Mouse (Mus musculus): ENCODE measurements around the gene Gale.
A peak's percentile ranks its signal among the peaks of the same experiment; 100 is the strongest.

Gene Gale

DNA sequence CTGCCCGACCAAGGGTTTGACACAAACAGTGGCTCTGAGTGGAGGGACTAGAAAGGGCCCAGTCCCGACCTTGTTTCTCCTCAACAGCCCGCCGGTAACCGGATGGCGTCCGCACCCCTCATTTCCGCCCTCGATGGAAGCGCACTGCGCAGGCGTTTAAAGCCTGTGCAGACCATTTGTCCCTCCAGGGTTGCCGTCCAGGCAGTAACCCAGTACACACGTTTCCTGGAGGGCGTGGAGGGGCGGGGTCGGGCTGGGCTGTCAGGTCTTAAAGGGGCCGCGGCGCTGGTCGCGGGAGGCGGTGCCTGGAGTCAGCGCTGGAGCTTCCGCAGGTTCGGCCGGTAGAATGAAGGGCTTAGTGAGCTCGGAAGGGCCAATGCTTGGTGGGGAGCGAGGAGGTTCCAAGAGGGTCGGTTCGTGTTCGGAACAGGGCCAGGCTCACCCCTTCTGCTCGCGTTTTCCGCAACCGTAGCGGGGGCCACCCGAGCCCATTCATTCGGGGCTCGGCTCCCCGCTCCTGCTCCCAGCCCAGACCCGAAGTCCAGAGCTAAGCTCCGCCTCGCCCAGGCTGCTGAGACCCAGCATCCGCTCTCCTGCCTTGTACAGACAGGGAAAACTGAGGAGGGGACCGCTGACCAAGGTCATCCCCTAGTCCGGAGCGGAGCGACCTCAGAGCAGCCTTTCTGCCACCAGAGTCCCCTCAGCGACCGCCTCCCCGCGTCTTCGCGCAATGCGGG is at the start of gene Gale:
TSS of gene Gale (plus strand) at position 271 of the 737 bp plus-strand sequence.
- DNase-seq (ENCODE audit: low read depth, low spot score): peak; percentile 97

- no peak for DNase-seq (ENCODE audit: low read depth, low spot score)
These were observed 44.8 kb upstream of the Gale start for GRCm38 (mm10) chr4:135918635-135919279.

DNA sequence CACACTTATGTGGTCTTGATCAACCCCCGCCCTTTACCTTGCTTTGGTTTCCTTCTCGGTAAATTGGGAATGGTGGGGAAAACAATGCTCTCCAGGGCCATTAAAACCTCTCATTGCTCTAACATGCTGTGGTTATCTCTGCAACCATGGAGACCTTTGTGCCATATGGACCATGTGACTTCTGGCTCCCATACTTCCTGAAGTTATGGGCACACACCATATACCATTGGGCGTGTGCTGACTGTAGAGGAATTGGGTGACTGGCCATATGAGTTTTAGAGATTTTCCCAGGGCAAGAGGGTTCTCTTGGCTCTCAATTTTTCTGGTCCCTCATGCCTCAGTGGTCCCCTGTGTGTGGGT is 44.3 kb upstream of the Gale start:
- no peak for DNase-seq (ENCODE audit: low read depth, low spot score)

GRCm38 (mm10) chr4:135920304-135921241 is 43.0 kb upstream of the Gale start, which contains the start of gene Fuca1:
TSS of gene Fuca1 (plus strand) at chr4:135920735.
- peak; percentile 97 for DNase-seq (ENCODE audit: low read depth, low spot score)

GRCm38 (mm10) chr4:135921257-135922120 is 42.0 kb upstream of the Gale start:
- no peak for DNase-seq (ENCODE audit: low read depth, low spot score)

- no peak for DNase-seq (ENCODE audit: low read depth, low spot score)
These were observed 41.3 kb upstream of the Gale start for GRCm38 (mm10) chr4:135922190-135922589.

- no peak for DNase-seq (ENCODE audit: low read depth, low spot score)
These were observed 39.1 kb upstream of the Gale start for GRCm38 (mm10) chr4:135924418-135924817.

- DNase-seq (ENCODE audit: low read depth, low spot score): no peak
These were observed 38.2 kb upstream of the Gale start for GRCm38 (mm10) chr4:135925341-135925740.

DNA sequence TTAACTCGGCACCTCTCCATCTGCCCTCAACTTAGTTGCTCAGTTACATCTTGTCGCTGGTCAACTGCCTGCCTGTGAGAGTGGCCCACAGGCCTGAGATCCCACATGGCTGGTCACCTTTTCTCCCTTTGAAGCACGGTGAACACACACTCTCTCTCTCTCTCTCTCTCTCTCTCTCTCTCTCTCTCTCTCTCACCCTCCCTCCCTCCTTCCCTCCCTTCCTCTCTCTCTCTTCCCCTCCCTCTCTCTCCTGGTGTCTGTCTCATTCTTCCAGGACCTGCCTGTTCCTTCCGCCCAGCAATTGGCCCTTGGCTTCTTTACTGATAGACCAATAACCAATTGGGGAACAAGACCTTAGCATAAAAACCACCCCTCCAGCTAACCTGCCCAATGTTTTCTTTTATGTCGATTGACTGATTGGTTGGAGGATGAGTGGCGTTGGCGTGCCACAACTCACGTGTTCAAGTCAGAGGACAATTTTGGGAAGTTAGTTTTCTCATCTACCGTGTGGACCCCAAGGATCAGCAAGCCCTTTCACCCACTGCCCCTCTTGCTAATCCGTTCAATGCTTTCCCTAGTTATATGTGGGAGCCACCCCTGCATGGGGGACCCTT is 37.2 kb upstream of the Gale start:
- DNase-seq (ENCODE audit: low read depth, low spot score): no peak

GRCm38 (mm10) chr4:135926861-135927260 is 36.7 kb upstream of the Gale start:
- DNase-seq (ENCODE audit: low read depth, low spot score): peak; percentile 57

DNA sequence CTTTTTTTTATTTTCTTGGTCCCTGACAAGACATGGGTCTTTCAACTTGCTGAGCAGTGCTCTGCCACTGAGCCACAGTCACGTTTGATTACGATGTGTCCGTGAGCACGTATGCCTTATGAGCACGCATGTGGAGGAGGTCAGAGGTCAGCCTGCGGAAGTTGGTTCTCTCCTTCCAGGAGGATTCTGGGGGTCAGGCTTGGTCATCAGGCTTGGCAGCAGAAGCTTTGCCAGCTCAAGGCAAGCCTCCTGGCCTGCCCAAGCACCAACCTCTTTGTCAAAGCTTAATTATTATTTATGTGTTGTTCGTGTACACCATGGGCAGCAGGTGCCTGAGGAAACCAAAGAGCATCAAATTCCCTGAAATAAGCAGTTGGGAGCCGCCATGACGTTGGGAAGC is 35.2 kb upstream of the Gale start:
- no peak for DNase-seq (ENCODE audit: low read depth, low spot score)

DNA sequence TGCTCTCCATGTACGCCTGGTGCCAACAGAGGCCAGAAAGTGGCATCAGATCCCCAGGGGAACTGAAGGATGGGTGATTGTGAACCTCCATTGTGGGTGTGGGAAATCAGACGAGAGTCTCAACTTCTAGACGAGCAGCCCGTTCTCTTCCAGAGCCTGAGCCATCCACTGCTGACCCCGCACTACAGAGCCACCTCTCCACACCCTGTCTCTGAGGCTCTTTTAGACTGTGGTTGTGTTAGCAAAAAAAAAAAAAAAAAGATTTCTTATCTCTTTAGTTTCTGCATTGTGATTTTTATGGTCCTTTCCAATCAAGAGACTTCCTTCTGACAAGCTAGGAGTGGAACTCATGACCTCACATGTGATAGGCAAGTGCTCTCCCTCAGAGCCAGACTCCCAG is 34.1 kb upstream of the Gale start:
- no peak for DNase-seq (ENCODE audit: low read depth, low spot score)

DNA sequence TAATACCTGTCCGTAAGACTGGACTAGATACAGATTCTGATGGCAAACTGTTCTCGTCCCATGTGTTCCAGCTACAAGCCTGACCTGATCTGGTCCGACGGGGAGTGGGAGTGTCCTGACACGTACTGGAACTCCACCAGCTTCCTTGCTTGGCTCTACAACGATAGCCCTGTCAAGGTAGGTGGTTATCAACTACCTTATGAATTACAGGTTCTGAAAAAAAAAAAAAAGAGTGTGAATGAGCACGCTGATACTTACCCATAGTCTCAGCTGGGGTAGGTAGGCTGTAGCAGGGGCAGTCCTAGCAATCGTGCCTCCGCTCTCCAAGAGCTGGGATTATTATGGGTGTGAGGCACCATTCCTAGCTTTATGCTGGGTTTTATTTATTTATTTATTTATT is 33.7 kb upstream of the Gale start:
- no peak for DNase-seq (ENCODE audit: low read depth, low spot score)

DNA sequence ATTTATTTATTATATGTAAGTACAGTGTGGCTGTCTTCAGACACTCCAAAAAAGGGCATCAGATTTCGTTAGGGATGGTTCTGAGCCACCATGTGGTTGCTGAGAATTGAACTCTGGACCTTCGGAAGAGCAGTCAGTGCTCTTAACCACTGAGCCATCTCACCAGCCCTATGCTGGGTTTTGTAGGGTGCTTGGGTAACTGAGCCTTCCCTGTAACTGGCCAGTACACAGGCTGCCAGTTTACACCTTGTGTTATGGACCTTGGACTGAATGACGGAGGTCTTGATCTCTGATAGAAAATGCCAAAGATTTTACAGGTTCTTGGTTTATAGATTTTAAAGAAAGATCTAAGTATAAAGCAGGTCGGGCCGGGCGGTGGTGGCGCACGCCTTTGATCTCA is 33.3 kb upstream of the Gale start:
- DNase-seq (ENCODE audit: low read depth, low spot score): no peak

GRCm38 (mm10) chr4:135931832-135932231 is 31.7 kb upstream of the Gale start:
- DNase-seq (ENCODE audit: low read depth, low spot score): peak; percentile 46

DNA sequence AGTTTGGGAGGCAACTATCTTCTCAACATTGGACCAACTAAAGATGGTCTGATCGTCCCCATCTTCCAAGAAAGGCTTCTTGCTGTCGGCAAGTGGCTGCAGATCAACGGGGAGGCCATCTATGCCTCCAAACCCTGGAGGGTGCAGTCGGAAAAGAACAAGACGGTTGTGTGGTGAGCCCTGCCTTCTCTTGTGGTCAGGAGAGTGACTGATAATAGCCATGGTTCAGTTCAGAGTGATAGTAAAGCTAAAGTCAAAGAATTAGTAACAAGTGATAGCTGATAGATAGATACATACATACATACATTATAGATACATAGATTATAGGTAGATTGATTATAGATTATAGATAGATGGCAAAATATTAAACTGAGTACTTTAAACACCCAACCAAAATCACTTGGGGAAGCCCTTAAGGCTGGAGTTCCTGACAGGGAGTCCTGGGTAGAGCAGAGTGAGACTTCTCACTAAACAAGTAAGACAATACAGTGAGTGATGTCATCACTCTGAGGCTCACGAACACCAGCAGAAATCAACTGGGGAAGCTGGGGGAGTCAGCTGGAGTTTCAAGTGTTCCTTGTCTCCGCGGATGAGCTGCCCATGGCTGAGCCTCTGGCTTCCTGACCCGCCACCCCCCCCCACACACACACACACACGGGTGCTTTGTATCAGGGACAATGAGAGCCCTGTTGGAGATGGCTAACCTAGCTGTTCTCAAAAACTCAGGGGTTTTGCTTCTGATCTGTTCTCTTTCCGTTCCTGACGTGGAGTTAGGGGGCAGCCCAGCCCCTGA is 28.6 kb upstream of the Gale start:
- DNase-seq (ENCODE audit: low read depth, low spot score): no peak

DNA sequence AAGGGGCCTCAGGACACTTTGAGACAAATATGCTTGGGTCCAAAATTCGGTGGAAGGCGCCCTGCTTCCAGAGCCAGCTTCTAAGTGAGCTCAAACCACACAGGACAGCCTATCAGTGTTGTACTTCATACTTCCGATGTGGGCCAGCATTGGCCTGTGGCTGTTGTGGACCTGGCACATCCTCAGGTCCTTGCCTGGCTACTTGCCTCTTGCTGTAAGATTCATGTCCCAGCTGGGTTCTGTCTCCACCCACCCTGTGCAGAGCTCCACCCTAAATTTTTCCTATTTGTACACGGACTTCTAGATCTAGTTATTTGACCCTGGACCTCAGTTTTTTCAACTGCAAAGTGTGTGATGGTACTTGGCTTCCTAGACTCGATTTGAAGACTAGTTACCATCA is 28.0 kb upstream of the Gale start:
- DNase-seq (ENCODE audit: low read depth, low spot score): no peak

DNA sequence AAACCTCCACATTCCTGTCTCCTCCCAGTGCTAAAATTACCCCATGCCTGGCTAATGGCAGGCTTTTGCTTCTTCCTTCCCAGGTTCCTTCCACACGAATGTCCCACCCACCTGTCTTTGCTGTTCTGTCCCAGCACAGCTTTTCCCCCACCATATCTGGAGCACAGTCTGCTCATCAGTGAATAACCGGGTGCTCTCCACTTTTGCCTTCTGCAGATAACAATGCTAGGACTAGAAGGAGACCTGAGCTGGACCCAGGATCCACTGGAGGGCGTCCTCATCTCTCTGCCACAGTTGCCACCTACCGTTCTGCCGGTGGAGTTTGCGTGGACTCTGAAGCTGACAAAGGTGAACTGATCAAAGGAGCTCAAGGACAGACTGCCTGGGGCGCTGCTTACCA is 24.7 kb upstream of the Gale start:
- peak; percentile 40 for DNase-seq (ENCODE audit: low read depth, low spot score)

- DNase-seq (ENCODE audit: low read depth, low spot score): peak; percentile 71
These were observed 22.5 kb upstream of the Gale start for GRCm38 (mm10) chr4:135941026-135941425.

DNA sequence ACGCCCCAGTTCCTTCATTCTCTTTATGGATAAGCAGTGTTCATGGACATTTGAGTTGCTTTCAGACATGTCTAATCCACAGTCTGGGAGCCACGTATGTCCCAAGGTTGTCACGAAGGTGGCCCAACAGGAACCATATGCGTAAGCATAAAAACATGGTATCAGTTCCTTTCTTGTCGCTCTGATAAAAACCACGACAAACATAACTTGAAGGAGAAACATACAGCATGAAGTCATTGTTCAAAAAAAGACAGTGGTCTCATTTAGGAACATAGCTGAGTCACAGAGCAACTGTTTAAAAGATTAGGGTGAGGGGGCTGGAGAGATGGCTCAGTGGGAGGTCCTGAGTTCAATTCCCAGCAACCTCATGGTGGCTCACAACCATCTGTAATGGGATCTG is 21.3 kb upstream of the Gale start:
- no peak for DNase-seq (ENCODE audit: low read depth, low spot score)
